Mouse (Mus musculus): Measurements from ENCODE around the gene Mapk10. TPM values are rescaled to one million over a fixed set of nuclear protein-coding genes. Genes with fewer than 3 reads are reported as not detected.

Gene Mapk10
- polyA plus RNA-seq, 1 experiment, result 0.07 TPM

GRCm38 (mm10) chr5:103221997-103222396 is 10.9 kb upstream of the Mapk10 start:
- Histone ChIP-seq H3K4me3 (ENCODE audit: insufficient read depth, poor library complexity, severe bottlenecking) (no peak overlapping the region), H3K79me3 (ENCODE audit: low read depth) (no peaks in the 10 kb centered on the region), H3K79me2 (ENCODE audit: control insufficient read depth, insufficient read depth) (no peaks in the 10 kb centered on the region), H3K36me3 (ENCODE audit: control insufficient read depth, insufficient read depth) (no peaks in the 10 kb centered on the region), H3K27me3 (ENCODE audit: control insufficient read depth, insufficient read depth, insufficient read length) (no peaks in the 10 kb centered on the region), H3ac (ENCODE audit: control insufficient read depth, insufficient read length, low read depth) (no peak overlapping the region)
- TF ChIP-seq CEBPB (IDR thresholded peaks at IDR 0.05; ENCODE audit: low read depth), result no peak
- no peak for TF ChIP-seq CTCF (IDR thresholded peaks at IDR 0.05; ENCODE audit: control insufficient read depth, insufficient read depth, insufficient read length)

- no peak for TF ChIP-seq CEBPB (IDR thresholded peaks at IDR 0.05; ENCODE audit: low read depth)
- TF ChIP-seq FOSL1 (IDR thresholded peaks at IDR 0.05; ENCODE audit: insufficient read depth, low read length, poor library complexity, severe bottlenecking), result no peak
- TF ChIP-seq CTCF (IDR thresholded peaks at IDR 0.05; ENCODE audit: control insufficient read depth, insufficient read depth, insufficient read length), result no peak
- TF ChIP-seq MAX (IDR thresholded peaks at IDR 0.05), result no peak
- no peak for TF ChIP-seq MYOD1 (IDR thresholded peaks at IDR 0.05; ENCODE audit: control insufficient read depth, insufficient read length, low read depth)
- TF ChIP-seq MYOG (IDR thresholded peaks at IDR 0.05; ENCODE audit: control insufficient read depth, extremely low read depth, insufficient read length), result no peak
- TF ChIP-seq USF1 (IDR thresholded peaks at IDR 0.05; ENCODE audit: low read depth), result no peak
- no peak overlapping the region for H3ac ChIP-seq (ENCODE audit: control insufficient read depth, insufficient read length, low read depth)
- H3K4me3 ChIP-seq (ENCODE audit: insufficient read depth, poor library complexity, severe bottlenecking), result no peak overlapping the region
- H3K36me3 ChIP-seq (ENCODE audit: control insufficient read depth, insufficient read depth), result no peaks in the 10 kb centered on the region
- no peaks in the 10 kb centered on the region for H3K79me2 ChIP-seq (ENCODE audit: control insufficient read depth, insufficient read depth)
- H3K79me3 ChIP-seq (ENCODE audit: low read depth), result no peaks in the 10 kb centered on the region
- H3K27me3 ChIP-seq (ENCODE audit: control insufficient read depth, insufficient read depth, insufficient read length), result no peaks in the 10 kb centered on the region
Observed at GRCm38 (mm10) chr5:103210644-103211043, 490 bp downstream of the Mapk10 start.

- no peak overlapping the region for H3ac ChIP-seq (ENCODE audit: control insufficient read depth, insufficient read length, low read depth)
- no peaks in the 10 kb centered on the region for H3K36me3 ChIP-seq (ENCODE audit: control insufficient read depth, insufficient read depth)
- no peak overlapping the region for H3K4me3 ChIP-seq (ENCODE audit: insufficient read depth, poor library complexity, severe bottlenecking)
- H3K79me2 ChIP-seq (ENCODE audit: control insufficient read depth, insufficient read depth), result no peaks in the 10 kb centered on the region
- no peak for TF ChIP-seq MYOG (IDR thresholded peaks at IDR 0.05; ENCODE audit: control insufficient read depth, extremely low read depth, insufficient read length)
- no peak for TF ChIP-seq MAX (IDR thresholded peaks at IDR 0.05)
- TF ChIP-seq USF1 (IDR thresholded peaks at IDR 0.05; ENCODE audit: low read depth), result no peak
- TF ChIP-seq CEBPB (IDR thresholded peaks at IDR 0.05; ENCODE audit: low read depth), result no peak
- no peak for TF ChIP-seq CTCF (IDR thresholded peaks at IDR 0.05; ENCODE audit: control insufficient read depth, insufficient read depth, insufficient read length)
- TF ChIP-seq MYOD1 (IDR thresholded peaks at IDR 0.05; ENCODE audit: control insufficient read depth, insufficient read length, low read depth), result no peak
- no peak for TF ChIP-seq FOSL1 (IDR thresholded peaks at IDR 0.05; ENCODE audit: insufficient read depth, low read length, poor library complexity, severe bottlenecking)
- no peaks in the 10 kb centered on the region for H3K79me3 ChIP-seq (ENCODE audit: low read depth)
- no peaks in the 10 kb centered on the region for H3K27me3 ChIP-seq (ENCODE audit: control insufficient read depth, insufficient read depth, insufficient read length)
Observed at GRCm38 (mm10) chr5:103210018-103210417, 1.1 kb downstream of the Mapk10 start.

- Histone ChIP-seq H3K79me2 (ENCODE audit: control insufficient read depth, insufficient read depth) (no peaks in the 10 kb centered on the region), H3ac (ENCODE audit: control insufficient read depth, insufficient read length, low read depth) (no peak overlapping the region), H3K79me3 (ENCODE audit: low read depth) (no peaks in the 10 kb centered on the region), H3K36me3 (ENCODE audit: control insufficient read depth, insufficient read depth) (no peaks in the 10 kb centered on the region), H3K27me3 (ENCODE audit: control insufficient read depth, insufficient read depth, insufficient read length) (no peaks in the 10 kb centered on the region), H3K4me3 (ENCODE audit: insufficient read depth, poor library complexity, severe bottlenecking) (no peak overlapping the region)
- no peak for TF ChIP-seq USF1 (IDR thresholded peaks at IDR 0.05; ENCODE audit: low read depth)
- no peak for TF ChIP-seq MAX (IDR thresholded peaks at IDR 0.05)
- TF ChIP-seq CEBPB (IDR thresholded peaks at IDR 0.05; ENCODE audit: low read depth), result no peak
- TF ChIP-seq FOSL1 (IDR thresholded peaks at IDR 0.05; ENCODE audit: insufficient read depth, low read length, poor library complexity, severe bottlenecking), result no peak
- no peak for TF ChIP-seq MYOG (IDR thresholded peaks at IDR 0.05; ENCODE audit: control insufficient read depth, extremely low read depth, insufficient read length)
- no peak for TF ChIP-seq CTCF (IDR thresholded peaks at IDR 0.05; ENCODE audit: control insufficient read depth, insufficient read depth, insufficient read length)
- TF ChIP-seq MYOD1 (IDR thresholded peaks at IDR 0.05; ENCODE audit: control insufficient read depth, insufficient read length, low read depth), result no peak
Observed at GRCm38 (mm10) chr5:103209486-103209885, 1.6 kb downstream of the Mapk10 start.

- Histone ChIP-seq H3K36me3 (ENCODE audit: control insufficient read depth, insufficient read depth) (no peaks in the 10 kb centered on the region), H3K27me3 (ENCODE audit: control insufficient read depth, insufficient read depth, insufficient read length) (no peaks in the 10 kb centered on the region), H3K4me3 (ENCODE audit: insufficient read depth, poor library complexity, severe bottlenecking) (no peak overlapping the region), H3ac (ENCODE audit: control insufficient read depth, insufficient read length, low read depth) (no peak overlapping the region), H3K79me2 (ENCODE audit: control insufficient read depth, insufficient read depth) (no peaks in the 10 kb centered on the region), H3K79me3 (ENCODE audit: low read depth) (no peaks in the 10 kb centered on the region)
- TF ChIP-seq CTCF (IDR thresholded peaks at IDR 0.05; ENCODE audit: control insufficient read depth, insufficient read depth, insufficient read length) (no peak), USF1 (IDR thresholded peaks at IDR 0.05; ENCODE audit: low read depth) (no peak), MAX (IDR thresholded peaks at IDR 0.05) (no peak), MYOG (IDR thresholded peaks at IDR 0.05; ENCODE audit: control insufficient read depth, extremely low read depth, insufficient read length) (no peak), FOSL1 (IDR thresholded peaks at IDR 0.05; ENCODE audit: insufficient read depth, low read length, poor library complexity, severe bottlenecking) (no peak), CEBPB (IDR thresholded peaks at IDR 0.05; ENCODE audit: low read depth) (no peak), MYOD1 (IDR thresholded peaks at IDR 0.05; ENCODE audit: control insufficient read depth, insufficient read length, low read depth) (no peak)
Observed at GRCm38 (mm10) chr5:103208869-103209268, 2.3 kb downstream of the Mapk10 start.

GRCm38 (mm10) chr5:103208021-103208511 is 3.1 kb downstream of the Mapk10 start:
- Histone ChIP-seq H3K36me3 (ENCODE audit: control insufficient read depth, insufficient read depth) (no peaks in the 10 kb centered on the region), H3ac (ENCODE audit: control insufficient read depth, insufficient read length, low read depth) (no peak overlapping the region), H3K27me3 (ENCODE audit: control insufficient read depth, insufficient read depth, insufficient read length) (no peaks in the 10 kb centered on the region), H3K4me3 (ENCODE audit: insufficient read depth, poor library complexity, severe bottlenecking) (no peak overlapping the region), H3K79me2 (ENCODE audit: control insufficient read depth, insufficient read depth) (no peaks in the 10 kb centered on the region), H3K79me3 (ENCODE audit: low read depth) (no peaks in the 10 kb centered on the region)
- TF ChIP-seq MAX (IDR thresholded peaks at IDR 0.05), result no peak
- no peak for TF ChIP-seq MYOG (IDR thresholded peaks at IDR 0.05; ENCODE audit: control insufficient read depth, extremely low read depth, insufficient read length)
- TF ChIP-seq USF1 (IDR thresholded peaks at IDR 0.05; ENCODE audit: low read depth), result no peak
- TF ChIP-seq CEBPB (IDR thresholded peaks at IDR 0.05; ENCODE audit: low read depth), result no peak
- no peak for TF ChIP-seq FOSL1 (IDR thresholded peaks at IDR 0.05; ENCODE audit: insufficient read depth, low read length, poor library complexity, severe bottlenecking)
- no peak for TF ChIP-seq CTCF (IDR thresholded peaks at IDR 0.05; ENCODE audit: control insufficient read depth, insufficient read depth, insufficient read length)
- no peak for TF ChIP-seq MYOD1 (IDR thresholded peaks at IDR 0.05; ENCODE audit: control insufficient read depth, insufficient read length, low read depth)
